Mouse (Mus musculus): Measurements from ENCODE around the gene Il11ra1.

GRCm38 (mm10) chr4:41760911-41761310, 61.1 kb downstream of the Il11ra1 start:
- no peak for TF ChIP-seq CTCF (IDR thresholded peaks at IDR 0.05; ENCODE audit: low read depth)
- TF ChIP-seq EP300 (optimal IDR thresholded peaks at IDR 0.05), result no peak
